Mouse (Mus musculus): Measurements from ENCODE around the gene Mfap3l.
"Not testable (repeated sequence)": the region's sequence is repeated elsewhere in the genome, so short reads cannot be mapped to it uniquely, and the experiment has no call there.

The Mfap3l gene

DNA sequence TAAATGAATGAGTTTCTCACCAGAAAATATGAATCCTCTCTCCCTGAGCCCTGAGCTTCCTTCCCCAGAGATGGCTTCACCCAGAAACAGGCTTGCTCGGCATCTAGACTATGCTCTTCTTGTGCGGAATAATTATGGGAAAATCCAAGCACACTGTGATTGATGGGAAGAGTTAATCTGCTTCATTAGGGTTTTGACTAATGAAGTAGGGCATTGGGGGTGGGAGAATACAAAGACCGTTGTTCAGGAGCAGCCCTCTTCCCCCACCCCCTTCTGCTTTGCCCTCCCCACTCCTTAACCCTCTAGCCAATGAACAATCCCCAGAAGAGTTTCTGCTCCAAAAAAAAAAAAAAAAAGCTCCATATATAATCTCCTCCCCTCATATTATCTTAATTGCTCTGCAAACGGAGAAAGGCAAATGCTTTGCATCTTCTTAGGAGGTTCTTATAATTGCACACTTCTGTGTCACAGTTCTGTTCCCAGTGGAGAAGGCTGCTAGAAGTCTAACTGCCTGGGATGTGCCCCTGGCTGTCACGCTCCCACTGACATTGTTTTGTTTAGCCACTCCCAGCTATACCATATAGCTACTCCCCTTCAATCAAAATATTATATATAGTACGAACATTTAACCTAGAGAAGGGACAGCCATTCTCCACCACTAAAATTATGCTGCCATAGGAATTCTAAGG lies 24.9 kb downstream of the Mfap3l start:
- no peak for DNase-seq

DNA sequence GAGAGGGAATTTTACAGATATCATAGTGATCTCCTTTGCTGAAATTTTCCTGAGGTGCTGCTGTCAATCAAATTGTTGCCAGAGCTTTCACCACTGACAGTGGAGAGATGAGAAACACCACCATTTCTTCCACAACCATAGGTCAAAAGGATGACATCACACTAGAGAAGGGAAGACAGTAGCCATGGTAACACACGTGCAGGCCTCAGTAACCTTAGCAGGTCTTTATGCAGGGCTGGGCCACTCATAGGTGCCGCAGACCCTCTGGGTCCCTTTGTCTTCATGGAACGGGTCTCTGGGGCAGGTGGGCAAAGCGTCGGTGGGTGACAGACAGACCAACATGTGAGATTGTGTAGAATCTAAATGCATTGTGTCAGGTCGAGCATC lies 25.5 kb downstream of the Mfap3l start:
- no peak for DNase-seq

DNA sequence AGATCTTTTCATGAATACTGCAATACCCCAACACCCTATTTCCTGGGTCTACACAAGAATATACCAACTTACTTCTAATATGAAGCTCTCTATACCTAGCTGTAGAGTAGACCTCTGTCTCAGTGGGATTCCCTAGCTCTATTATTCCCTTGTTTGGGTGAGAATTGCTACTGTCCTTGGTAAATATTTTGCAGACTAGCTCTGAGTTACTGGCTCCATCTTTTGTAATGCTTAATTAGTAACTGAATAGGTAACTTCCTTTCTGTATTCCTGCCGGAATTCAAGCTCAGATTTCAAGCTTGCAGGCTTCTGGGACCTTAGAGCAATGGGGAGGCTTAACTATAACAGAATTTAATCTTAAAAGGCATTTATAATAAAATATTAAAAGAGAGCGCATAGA lies 26.1 kb downstream of the Mfap3l start:
- not testable (repeated sequence) for DNase-seq

DNA sequence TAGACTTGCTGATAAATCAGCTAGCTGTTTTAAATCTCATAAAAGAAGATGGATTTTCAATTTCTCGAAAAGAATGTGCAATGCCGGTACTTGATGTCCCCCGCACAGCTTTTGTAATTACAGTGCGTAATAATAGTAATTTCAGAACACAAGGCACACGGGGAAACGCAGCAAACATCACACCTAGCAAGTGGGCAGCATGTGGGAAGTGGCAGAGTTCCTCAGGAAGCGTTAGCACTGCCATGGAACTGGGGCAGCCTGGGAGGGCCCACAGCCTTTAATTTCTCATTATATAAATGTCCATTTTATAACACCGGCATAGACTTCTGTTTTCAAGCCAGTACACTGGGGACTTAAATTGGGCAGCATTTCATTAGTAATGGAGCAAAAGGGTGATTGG lies 27.1 kb downstream of the Mfap3l start:
- DNase-seq = no peak

DNA sequence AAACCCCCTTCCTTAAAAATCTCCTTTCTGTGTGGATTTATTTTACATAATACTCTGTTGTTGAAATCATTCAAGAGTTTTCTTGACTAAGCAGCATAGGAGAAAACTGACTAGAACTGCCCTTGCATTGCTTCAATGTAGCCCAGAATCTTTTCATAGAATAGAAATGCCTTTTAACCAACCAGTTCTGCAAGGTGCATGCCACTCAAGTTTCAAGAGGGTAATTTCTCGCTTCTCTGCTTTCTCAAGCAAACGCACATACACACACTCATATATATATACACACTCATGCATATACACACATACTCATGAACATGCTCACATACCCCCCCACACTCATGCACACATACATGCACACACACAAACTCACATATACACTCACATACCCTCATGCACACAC lies 28.6 kb downstream of the Mfap3l start:
- DNase-seq = no peak

DNA sequence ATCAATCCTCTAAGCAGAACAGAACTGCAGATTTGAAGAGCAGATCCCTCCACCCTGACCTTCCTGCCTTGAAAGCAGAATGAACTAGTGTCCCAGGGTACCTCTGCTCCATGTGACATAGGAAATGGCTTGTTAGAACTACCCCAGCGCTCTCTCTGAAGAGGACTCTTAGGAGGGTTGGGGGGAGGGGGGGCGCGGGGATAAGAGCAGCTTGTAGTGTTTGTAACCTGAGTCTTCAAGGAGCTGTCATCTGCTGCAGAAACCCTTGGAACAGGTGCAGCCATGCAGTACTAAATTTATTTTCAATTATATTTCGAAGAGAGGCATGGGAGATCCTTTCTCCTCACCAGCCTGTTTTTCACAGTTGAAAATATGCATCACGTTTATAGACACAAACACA lies 30.9 kb downstream of the Mfap3l start:
- DNase-seq = no peak

DNA sequence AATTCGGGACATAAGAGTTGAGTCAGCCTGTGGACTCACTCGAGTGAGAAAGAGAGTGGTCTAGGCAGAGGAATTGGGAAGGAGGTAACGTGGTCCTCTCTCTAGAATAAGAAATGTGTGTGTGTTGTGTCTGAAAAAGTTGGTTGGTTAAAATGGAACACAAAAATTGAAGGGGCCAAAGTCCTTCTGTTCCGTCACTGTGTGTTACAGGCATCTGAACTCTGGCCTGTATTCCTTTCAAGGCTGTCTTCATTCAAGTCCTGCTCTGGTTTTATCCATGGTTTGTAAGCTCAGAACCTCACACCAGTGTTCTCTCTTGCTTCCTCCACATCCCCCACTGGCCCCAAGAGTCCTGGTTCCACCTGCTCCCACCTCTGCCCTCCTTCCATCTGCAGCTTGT lies 33.2 kb downstream of the Mfap3l start:
- DNase-seq = no peak

DNA sequence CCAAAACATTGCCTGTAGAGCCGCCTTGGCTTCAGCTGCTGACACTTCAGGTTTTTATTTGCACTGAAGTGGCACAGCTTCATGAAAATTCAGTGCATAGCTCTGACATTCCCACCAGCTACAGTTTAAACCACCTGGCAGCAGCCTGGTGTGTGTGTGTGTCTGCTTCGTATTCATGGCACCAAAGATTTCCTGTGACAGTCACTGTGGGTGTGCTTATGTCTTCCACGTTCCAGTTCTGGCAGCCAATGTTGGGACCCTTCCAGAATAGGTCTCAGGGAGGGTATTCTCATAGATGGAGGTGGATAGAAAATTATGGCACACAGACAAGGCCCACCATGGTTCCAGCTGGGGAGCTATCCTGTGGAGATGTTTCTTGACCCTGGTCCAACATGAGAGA lies 34.2 kb downstream of the Mfap3l start:
- DNase-seq = no peak

DNA sequence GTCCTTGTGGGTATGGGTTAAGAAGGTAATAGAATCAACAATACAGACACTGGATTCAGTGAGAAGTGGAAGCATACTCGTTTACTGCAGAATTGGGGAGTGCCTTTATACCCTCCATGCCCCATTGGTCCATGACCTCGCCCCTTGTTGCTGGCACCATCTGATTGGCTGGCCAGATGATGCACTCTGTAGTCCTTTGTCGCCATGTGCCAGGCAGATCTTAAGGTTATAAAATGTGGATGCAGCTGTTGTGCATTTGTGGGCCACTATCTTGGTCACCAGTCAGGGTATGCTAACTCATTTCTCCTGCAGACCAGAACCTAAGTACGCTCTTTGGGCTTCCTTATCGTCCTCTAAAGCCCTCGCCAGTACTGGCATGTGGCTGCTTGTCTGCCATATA lies 46.0 kb downstream of the Mfap3l start:
- no peak for DNase-seq

DNA sequence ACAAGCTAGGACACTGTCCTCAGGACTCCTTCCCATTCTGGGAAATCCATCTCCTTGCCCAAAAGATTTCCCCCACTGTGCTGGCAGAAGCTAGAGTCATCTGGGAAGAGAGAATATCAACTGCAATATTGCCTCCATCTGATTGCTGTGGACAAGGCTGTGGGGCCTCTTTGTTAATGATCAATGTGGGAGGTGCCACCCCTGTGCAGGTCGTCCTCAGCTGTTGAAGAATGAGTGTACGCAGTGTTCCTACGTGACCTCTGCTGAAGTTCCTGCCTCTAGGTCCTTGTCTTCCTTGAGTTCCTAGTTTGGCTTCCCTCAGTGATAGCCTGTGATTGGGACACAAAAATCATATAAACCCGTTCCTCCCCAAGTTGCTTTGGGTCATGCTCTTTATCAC lies 49.2 kb downstream of the Mfap3l start:
- no peak for DNase-seq

DNA sequence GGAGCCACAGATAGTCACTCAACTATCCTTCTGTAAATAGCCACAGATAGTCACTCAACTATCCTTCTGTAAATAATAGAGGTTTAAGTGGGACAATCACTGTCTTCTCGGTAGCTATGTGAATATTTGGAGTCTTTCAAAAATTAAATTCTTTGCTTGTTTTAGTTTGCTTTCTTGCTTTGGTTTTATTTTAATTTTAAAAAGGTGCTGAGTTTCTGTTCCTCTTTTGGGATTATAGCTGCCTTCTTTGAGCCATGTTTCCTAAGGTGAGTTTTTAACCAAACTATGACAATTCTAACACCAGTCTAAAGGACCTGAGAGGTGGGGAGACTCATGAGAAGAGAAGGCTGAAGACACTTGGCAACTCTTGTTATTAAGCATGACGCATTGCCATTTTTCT lies 49.7 kb downstream of the Mfap3l start:
- DNase-seq = no peak

DNA sequence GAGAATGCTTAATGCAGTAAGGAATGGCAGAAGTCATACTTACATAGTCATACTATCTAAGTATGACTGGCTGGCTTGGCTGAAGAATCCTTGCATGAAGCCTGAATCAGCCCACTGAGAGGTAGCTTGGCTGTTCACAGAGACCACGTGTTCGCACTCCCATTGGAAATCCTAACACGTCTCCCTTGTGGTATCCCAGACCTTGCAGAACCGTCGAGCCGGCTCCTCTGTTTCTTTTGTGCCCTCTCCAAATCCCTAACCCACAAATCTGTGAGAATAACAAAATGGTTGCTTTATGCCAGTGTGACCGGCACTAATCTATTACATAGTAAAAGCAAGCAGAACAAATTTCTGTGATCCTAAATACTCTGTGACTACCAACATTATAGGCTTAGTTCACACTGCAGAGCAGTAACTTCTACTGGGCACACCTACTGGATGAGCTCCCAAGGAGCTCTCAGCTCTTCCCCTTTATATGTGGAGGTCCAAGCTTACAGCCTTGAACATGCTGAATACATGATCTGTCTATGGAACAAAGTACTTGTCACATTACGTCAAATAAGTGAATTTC lies 79.0 kb downstream of the Mfap3l start:
- DNase-seq = no peak

DNA sequence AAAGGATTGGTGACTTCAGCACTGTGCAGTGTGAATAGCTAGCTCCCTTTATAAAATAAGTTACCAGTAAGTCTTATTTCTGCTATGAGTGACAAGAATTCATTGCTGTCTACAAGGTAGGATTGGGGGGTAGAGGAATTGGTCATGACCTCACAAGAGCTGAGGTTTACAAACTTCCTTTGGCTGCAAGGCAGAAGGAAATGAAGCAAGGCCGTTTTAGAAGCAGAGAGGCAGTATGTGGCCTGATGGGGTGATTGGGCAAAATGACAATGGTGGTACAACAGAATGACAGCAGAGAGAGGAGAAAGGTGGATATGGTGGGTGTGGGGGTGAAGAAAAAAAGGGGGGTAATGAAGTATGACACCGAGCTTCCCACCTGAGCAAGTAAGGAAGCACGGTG lies 82.1 kb downstream of the Mfap3l start:
- no peak for DNase-seq

DNA sequence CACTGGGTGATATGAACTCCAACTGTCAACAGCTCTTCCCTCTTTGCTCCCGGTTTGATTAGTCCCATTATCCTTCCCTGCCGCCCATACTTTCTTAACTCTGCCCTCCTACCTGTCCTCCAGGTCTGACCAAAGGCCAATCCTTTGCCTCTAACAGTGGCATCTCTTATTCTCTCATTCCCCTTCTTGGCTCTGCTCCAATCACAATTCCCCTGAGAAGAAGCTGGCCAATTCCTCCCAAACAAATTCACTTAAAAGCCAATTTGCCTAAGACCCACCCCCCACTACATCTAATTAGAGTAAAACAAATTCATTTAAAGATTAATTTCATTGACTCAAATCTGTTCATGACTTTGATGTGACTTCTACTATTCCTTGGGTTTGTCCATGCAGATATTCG lies 86.1 kb downstream of the Mfap3l start:
- no peak for DNase-seq
